Mouse (Mus musculus) E14TG2a.4 (cell line): ENCODE measurements around the gene Scg3.

ENCODE experiments used
- H3K27me3 ChIP-seq: 2 replicates; pipeline ENCODE4 v1.6.1; 2014; ENCODE audit warnings: low read length, control low read depth; ENCODE audit not compliant: insufficient read depth
- H3K36me3 ChIP-seq: 2 replicates; pipeline ENCODE4 v1.6.1; 2014; ENCODE audit warnings: low read length, control low read depth; ENCODE audit not compliant: insufficient read depth
- H3K4me1 ChIP-seq: replicated peaks from 2 replicates; pipeline ENCODE4 v1.6.1; 2014; ENCODE audit warnings: low read depth, low read length, control low read depth
- H3K4me3 ChIP-seq: replicated peaks from 2 replicates; pipeline ENCODE4 v1.5.1; 2014; ENCODE audit warnings: mild to moderate bottlenecking, low read length
- H3K9me3 ChIP-seq: 2 replicates; pipeline ENCODE4 v1.6.1; 2014; ENCODE audit warnings: low read length, control low read depth
- CTCF ChIP-seq: conservative IDR thresholded peaks from 2 replicates; pipeline ENCODE4 v1.5.1; 2014; ENCODE audit warnings: low read length
- NANOG ChIP-seq: IDR thresholded peaks from 2 replicates; pipeline ENCODE4 v1.6.1; 2014; ENCODE audit warnings: borderline replicate concordance, low read length, mixed read lengths
- POU5F1 ChIP-seq: IDR thresholded peaks from 2 replicates; pipeline ENCODE4 v1.6.1; 2014; ENCODE audit warnings: low read length, borderline replicate concordance

Scg3 gene

DNA sequence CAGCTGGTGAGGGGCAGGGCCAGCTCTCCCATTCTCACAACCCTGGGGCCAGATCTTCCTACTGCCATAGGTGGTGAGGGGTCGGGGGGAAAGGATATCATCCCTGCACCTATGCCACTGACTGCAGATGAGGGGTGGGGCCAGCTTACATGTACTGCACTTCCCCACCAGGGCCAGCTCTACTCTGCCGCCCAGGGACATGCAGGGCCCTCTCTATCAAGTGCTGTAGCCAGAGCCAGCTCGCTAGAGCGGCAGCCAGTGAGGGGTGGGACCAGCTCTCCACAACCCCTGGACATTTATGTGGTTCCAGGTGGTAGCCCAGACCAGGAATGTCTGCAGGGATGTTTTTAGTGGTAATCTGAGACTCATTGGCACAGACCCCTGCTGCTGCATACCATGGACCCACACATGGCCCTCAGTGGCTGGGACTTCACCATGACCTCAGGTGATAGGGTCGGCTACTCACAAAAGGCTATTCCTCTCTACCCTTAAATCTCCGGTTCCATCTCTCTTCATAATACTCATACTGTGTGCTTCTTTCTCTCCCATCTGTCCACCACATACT, 64.9 kb downstream of the Scg3 start:
- Histone ChIP-seq H3K27me3 (peaks cover 14% of the 10 kb centered on the region), H3K36me3 (no peaks in the 10 kb centered on the region), H3K9me3 (peaks cover 4% of the 10 kb centered on the region; the same call in 1 of the 2 replicates), H3K4me1 (no peaks in the 10 kb centered on the region), H3K4me3 (no peak overlapping the region)
- TF ChIP-seq POU5F1 = no peak
- TF ChIP-seq NANOG = no peak
- TF ChIP-seq CTCF = no peak

- peaks cover 12% of the 10 kb centered on the region for H3K27me3 ChIP-seq
- TF ChIP-seq CTCF (no peak), NANOG (no peak), POU5F1 (no peak)
- peaks cover 14% of the 10 kb centered on the region for H3K9me3 ChIP-seq
- no peaks in the 10 kb centered on the region for H3K4me1 ChIP-seq
- no peak overlapping the region for H3K4me3 ChIP-seq
- no peaks in the 10 kb centered on the region for H3K36me3 ChIP-seq
Observed at GRCm38 (mm10) chr9:75616560-75616959, 67.3 kb downstream of the Scg3 start.

DNA sequence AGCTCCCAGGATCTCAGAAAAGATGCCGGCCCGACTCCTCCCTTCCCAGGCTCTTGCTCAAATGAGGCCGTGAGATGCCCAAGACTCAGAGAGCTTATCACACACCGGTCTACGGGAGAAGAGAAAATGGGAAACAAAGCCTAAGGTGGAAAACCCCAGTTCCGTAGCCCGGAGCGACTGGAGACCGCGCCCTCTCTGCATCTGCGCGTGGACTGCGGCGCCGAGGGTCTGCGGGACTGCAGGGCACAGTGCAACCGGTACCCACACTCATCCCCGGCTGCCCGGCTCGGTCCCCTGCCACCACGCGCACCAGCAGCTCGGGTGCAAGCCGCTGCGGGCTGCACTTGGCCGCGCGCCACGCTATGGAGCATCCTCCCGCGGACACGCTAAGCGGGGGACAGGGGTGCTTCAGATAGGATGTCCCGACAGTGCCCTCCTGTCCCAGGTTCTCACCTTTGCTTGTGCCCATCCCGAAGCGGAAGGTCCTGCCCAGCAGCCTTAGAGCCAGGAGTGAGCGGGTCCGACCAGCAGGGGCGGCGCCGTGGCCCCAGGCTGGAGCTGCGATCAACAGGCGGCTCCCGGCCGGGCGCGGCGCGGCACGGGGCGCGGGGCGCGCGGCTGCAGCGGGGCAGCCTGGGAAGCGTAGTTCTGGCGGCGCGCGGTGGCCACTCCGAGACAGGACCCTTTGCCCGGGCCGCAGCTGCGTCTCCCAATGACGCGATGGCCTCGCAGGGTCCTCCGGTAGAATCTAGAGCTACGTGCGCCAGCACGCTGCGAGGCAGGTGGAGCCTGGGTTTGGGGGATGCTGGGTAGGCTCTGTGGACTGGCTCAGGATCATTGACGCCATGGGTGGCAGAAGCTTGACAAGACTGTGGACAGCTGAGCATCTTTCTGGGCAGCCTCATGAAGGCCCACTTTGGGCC, 73.0 kb downstream of the Scg3 start, which contains the start of gene Tmod2:
Gene Tmod2 (minus strand): TSS at position 755 of the 923 bp plus-strand sequence.
- Histone ChIP-seq H3K4me3 (peak within 1 kb of the TSS; percentile 90), H3K36me3 (no peaks in the 10 kb centered on the region), H3K9me3 (peaks cover 10% of the 10 kb centered on the region), H3K4me1 (peaks cover 7% of the 10 kb centered on the region), H3K27me3 (peaks cover 43% of the 10 kb centered on the region)
- TF ChIP-seq POU5F1 (no peak), NANOG (no peak), CTCF (no peak)

GRCm38 (mm10) chr9:75609965-75610364, 73.9 kb downstream of the Scg3 start:
- Histone ChIP-seq H3K27me3 (peaks cover 43% of the 10 kb centered on the region), H3K9me3 (peaks cover 10% of the 10 kb centered on the region), H3K36me3 (no peaks in the 10 kb centered on the region), H3K4me1 (peaks cover 7% of the 10 kb centered on the region), H3K4me3 (peak overlapping the region; percentile 90)
- no peak for TF ChIP-seq CTCF
- no peak for TF ChIP-seq NANOG
- no peak for TF ChIP-seq POU5F1

GRCm38 (mm10) chr9:75609505-75609904, 74.4 kb downstream of the Scg3 start:
- no peak for TF ChIP-seq CTCF
- TF ChIP-seq POU5F1 = no peak
- TF ChIP-seq NANOG = no peak
- H3K9me3 ChIP-seq = peaks cover 10% of the 10 kb centered on the region
- H3K4me3 ChIP-seq = no peak overlapping the region
- H3K36me3 ChIP-seq = no peaks in the 10 kb centered on the region
- H3K4me1 ChIP-seq = peaks cover 7% of the 10 kb centered on the region
- peaks cover 43% of the 10 kb centered on the region for H3K27me3 ChIP-seq

DNA sequence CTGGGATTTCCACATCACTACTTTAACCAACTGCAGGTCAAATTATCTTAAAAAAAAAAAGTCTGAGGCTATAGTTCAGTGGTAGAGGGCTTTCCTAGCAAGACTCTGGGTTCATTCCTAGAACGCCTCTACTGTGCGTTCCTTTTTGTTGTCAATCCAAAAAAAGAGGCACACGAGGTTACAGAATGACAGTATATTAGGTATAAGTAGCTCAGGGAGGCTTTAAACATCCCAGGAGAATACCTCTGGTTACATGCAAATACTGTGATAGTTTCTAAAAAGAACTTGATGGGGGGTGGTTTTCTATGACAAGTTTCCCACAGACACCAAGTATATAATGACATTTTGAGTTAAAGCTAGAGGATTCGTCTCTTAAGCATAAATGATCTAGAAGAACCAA, 76.4 kb downstream of the Scg3 start:
- H3K4me3 ChIP-seq = no peak overlapping the region
- no peaks in the 10 kb centered on the region for H3K36me3 ChIP-seq
- no peaks in the 10 kb centered on the region for H3K9me3 ChIP-seq
- peaks cover 7% of the 10 kb centered on the region for H3K4me1 ChIP-seq
- H3K27me3 ChIP-seq = peaks cover 40% of the 10 kb centered on the region
- TF ChIP-seq NANOG (no peak), POU5F1 (no peak), CTCF (no peak)

- Histone ChIP-seq H3K27me3 (peaks cover 11% of the 10 kb centered on the region; the same call in 1 of the 2 replicates), H3K36me3 (no peaks in the 10 kb centered on the region), H3K9me3 (no peaks in the 10 kb centered on the region), H3K4me3 (no peak overlapping the region), H3K4me1 (peaks cover 5% of the 10 kb centered on the region)
- TF ChIP-seq CTCF (no peak), POU5F1 (no peak), NANOG (no peak)
Observed at GRCm38 (mm10) chr9:75601510-75601909, 82.3 kb downstream of the Scg3 start.

- Histone ChIP-seq H3K9me3 (no peaks in the 10 kb centered on the region), H3K27me3 (peaks cover 11% of the 10 kb centered on the region; the same call in 1 of the 2 replicates), H3K4me3 (no peak overlapping the region), H3K36me3 (no peaks in the 10 kb centered on the region), H3K4me1 (peaks cover 5% of the 10 kb centered on the region)
- TF ChIP-seq NANOG (no peak), POU5F1 (no peak), CTCF (no peak)
Observed at GRCm38 (mm10) chr9:75600166-75600934, 83.5 kb downstream of the Scg3 start.
